Mouse (Mus musculus) macrophage (primary cell): ENCODE data around the gene Tnip1. TPM values are rescaled to one million over a fixed set of nuclear protein-coding genes. Genes with fewer than 3 reads are reported as not detected.

Experiments used
- H3K27ac ChIP-seq: fragments of 350-480 bp; formaldehyde crosslinking; 2 replicates; pipeline ENCODE4 v1.9.0; 2021
- H3K36me3 ChIP-seq: fragments of 350-480 bp; formaldehyde crosslinking; 2 replicates; pipeline ENCODE4 v1.9.0; 2021; ENCODE audit errors: inconsistent target
- H3K4me3 ChIP-seq: fragments of 350-480 bp; formaldehyde crosslinking; 2 replicates; pipeline ENCODE4 v1.9.0; 2021; ENCODE audit errors: inconsistent target
- H3K79me2 ChIP-seq: fragments of 350-480 bp; formaldehyde crosslinking; 2 replicates; pipeline ENCODE4 v1.9.0; 2021; ENCODE audit errors: inconsistent target
- WGBS: methylation state at CpG from one replicate; pipeline ENCODE4 v1.1.7; 2026; ENCODE audit warnings: inconsistent platforms; ENCODE audit not compliant: missing documents; 5-methylcytosine and 5-hydroxymethylcytosine counted together
- polyA plus RNA-seq: library from polyadenylated mRNA; stranded (reverse); fragments of 250-400 nt; gene quantifications from 3 replicates; pipeline ENCODE4 v1.2.4, GENCODE M21; 2018; ENCODE audit warnings: inconsistent platforms

Gene Tnip1
- polyA plus RNA-seq, 1 experiment from 2014 or later = 108 TPM

- no peak overlapping the region for H3K4me3 ChIP-seq
- H3K36me3 ChIP-seq = no peaks in the 10 kb centered on the region
- H3K27ac ChIP-seq = peak overlapping the region; percentile 89
- 97% methylated on average over 5 of the region's 5 CpGs for WGBS
- peaks cover under 1% of the 10 kb centered on the region; the same call in 1 of the 2 replicates for H3K79me2 ChIP-seq
These were observed 101.0 kb downstream of the Tnip1 start for GRCm38 (mm10) chr11:54861471-54862420.

Other genes starting within 250 kb of the Tnip1 start
- gene Cdc42se2, start 175.2 kb downstream of the Tnip1 start, polyA plus RNA-seq = 72.7 to 141 TPM (median 127 TPM) in 3 replicates
- gene Lyrm7, start 102.0 kb downstream of the Tnip1 start, polyA plus RNA-seq = 0.29 to 3.3 TPM (median 1.0 TPM) in 3 replicates
- 231 to 631 TPM (median 515 TPM) in 3 replicates for gene Hint1, start 96.5 kb downstream of the Tnip1 start, polyA plus RNA-seq
- gene Gpx3, start 60.5 kb downstream of the Tnip1 start, polyA plus RNA-seq = 191 to 766 TPM (median 446 TPM) in 3 replicates
- 141 to 262 TPM (median 198 TPM) in 3 replicates for gene Anxa6, start 70.5 kb upstream of the Tnip1 start, polyA plus RNA-seq
- gene Ccdc69, start 115.2 kb upstream of the Tnip1 start, polyA plus RNA-seq = 2.8 to 5.5 TPM (median 3.1 TPM) in 3 replicates
- 127 to 236 TPM (median 209 TPM) in 3 replicates for gene Gm2a, start 135.2 kb upstream of the Tnip1 start, polyA plus RNA-seq
- 0.10 TPM in 1 of 3 replicates, not detected in the others for gene Slc36a3, start 188.8 kb upstream of the Tnip1 start, polyA plus RNA-seq
- gene Slc36a2, start 222.2 kb upstream of the Tnip1 start, polyA plus RNA-seq = 0.12 TPM in 1 of 3 replicates, not detected in the others
- gene Slc36a1, start 241.4 kb upstream of the Tnip1 start, polyA plus RNA-seq = 21.5 to 45.5 TPM (median 25.9 TPM) in 3 replicates